Mouse (Mus musculus): Measurements from ENCODE around the gene Gas6. TPM values are rescaled to one million over a fixed set of nuclear protein-coding genes. Genes with fewer than 3 reads are reported as not detected.

Gene Gas6
- polyA plus RNA-seq, 1 experiment from 2014 or later = 4.7 TPM

GRCm38 (mm10) chr8:13521392-13521791, 27.1 kb upstream of the Gas6 start:
- DNase-seq (no peak), ATAC-seq (ENCODE audit: low read depth) (no peak)
- Histone ChIP-seq H3K9me3 (replicated peaks) (no peaks in the 10 kb centered on the region), H3K9ac (no peak overlapping the region), H3K27ac (no peak overlapping the region), H3K4me1 (replicated peaks) (no peaks in the 10 kb centered on the region), H3K4me3 (replicated peaks) (no peak overlapping the region), H3K36me3 (no peaks in the 10 kb centered on the region), H3K27me3 (peaks cover 9% of the 10 kb centered on the region; the same call in 1 of the 2 replicates), H3K4me2 (no peak overlapping the region)
- 51% methylated on average over 7 of the region's 7 CpGs for WGBS (ENCODE audit: insufficient replicate concordance)

- H3K27ac ChIP-seq = no peak overlapping the region
- H3K9me3 ChIP-seq (replicated peaks) = no peaks in the 10 kb centered on the region
- no peaks in the 10 kb centered on the region for H3K4me1 ChIP-seq (replicated peaks)
- ATAC-seq (ENCODE audit: low read depth) (no peak), DNase-seq (no peak)
- no peak overlapping the region for H3K9ac ChIP-seq
- H3K36me3 ChIP-seq = no peaks in the 10 kb centered on the region
- H3K27me3 ChIP-seq = peaks cover 9% of the 10 kb centered on the region; the same call in 1 of the 2 replicates
- H3K4me2 ChIP-seq = no peak overlapping the region
- H3K4me3 ChIP-seq (replicated peaks) = no peak overlapping the region
- WGBS (ENCODE audit: insufficient replicate concordance) = 47% methylated on average over 6 of the region's 6 CpGs
These were observed 26.1 kb upstream of the Gas6 start for GRCm38 (mm10) chr8:13520349-13520748.

DNA sequence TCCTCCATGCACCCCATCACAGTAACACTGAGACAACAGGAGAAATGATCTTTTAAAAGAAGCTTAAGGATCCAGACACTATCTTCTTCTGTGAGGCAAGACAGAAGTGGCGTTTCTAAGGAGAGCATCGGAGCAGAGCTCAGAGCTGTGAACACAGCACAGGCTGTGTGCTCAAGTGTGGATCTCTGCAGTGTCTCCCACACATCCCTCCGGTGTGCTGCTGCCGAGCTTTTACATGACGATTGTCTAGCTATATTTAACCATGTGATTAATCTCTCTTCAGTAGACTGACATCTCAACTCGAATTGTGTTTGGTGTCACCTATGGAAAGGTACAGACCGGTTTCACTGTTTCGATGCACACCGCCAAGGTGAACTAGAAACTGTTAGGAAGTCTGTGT, 25.2 kb upstream of the Gas6 start:
- Histone ChIP-seq H3K4me1 (replicated peaks) (no peaks in the 10 kb centered on the region), H3K27me3 (peaks cover 9% of the 10 kb centered on the region; the same call in 1 of the 2 replicates), H3K9me3 (replicated peaks) (no peaks in the 10 kb centered on the region), H3K4me2 (no peak overlapping the region), H3K27ac (no peak overlapping the region), H3K36me3 (no peaks in the 10 kb centered on the region), H3K9ac (no peak overlapping the region), H3K4me3 (replicated peaks) (no peak overlapping the region)
- ATAC-seq (ENCODE audit: low read depth) (no peak), DNase-seq (no peak)
- 56% methylated on average over 9 of the region's 9 CpGs for WGBS (ENCODE audit: insufficient replicate concordance)

- H3K9ac ChIP-seq = no peak overlapping the region
- WGBS (ENCODE audit: insufficient replicate concordance) = 67% methylated on average over 6 of the region's 6 CpGs
- ATAC-seq (ENCODE audit: low read depth) (no peak), DNase-seq (no peak)
- no peak overlapping the region for H3K4me2 ChIP-seq
- H3K27me3 ChIP-seq = peaks cover 1% of the 10 kb centered on the region; the same call in 1 of the 2 replicates
- H3K4me3 ChIP-seq (replicated peaks) = no peak overlapping the region
- no peaks in the 10 kb centered on the region for H3K36me3 ChIP-seq
- H3K9me3 ChIP-seq (replicated peaks) = no peaks in the 10 kb centered on the region
- no peak overlapping the region for H3K27ac ChIP-seq
- no peaks in the 10 kb centered on the region for H3K4me1 ChIP-seq (replicated peaks)
These were observed 23.0 kb upstream of the Gas6 start for GRCm38 (mm10) chr8:13517284-13517781.

DNA sequence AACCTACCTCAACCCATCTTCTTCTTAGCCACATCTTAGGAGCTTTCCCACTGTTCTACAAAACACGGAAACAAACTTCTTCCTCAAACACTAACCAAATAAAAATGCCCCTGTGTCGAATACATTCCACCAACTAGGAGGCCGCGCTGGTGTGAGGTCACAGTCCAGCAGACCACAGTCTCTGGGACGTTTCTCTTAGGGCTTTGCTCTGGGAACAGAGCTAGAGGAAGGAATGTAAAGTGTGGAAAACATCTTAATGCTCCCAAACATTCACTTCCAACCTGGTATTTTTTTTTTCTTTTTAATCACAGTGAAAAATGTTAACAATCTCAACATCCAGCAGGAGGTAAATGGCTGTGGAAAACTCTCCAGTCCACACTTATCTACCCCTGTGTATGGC, 22.4 kb upstream of the Gas6 start:
- H3K27me3 ChIP-seq = no peaks in the 10 kb centered on the region; the same call in 1 of the 2 replicates
- H3K4me1 ChIP-seq (replicated peaks) = no peaks in the 10 kb centered on the region
- DNase-seq = no peak
- H3K36me3 ChIP-seq = no peaks in the 10 kb centered on the region
- no peak overlapping the region for H3K9ac ChIP-seq
- no peak overlapping the region for H3K4me2 ChIP-seq
- H3K4me3 ChIP-seq (replicated peaks) = no peak overlapping the region
- no peak for ATAC-seq (ENCODE audit: low read depth)
- no peak overlapping the region for H3K27ac ChIP-seq
- no peaks in the 10 kb centered on the region for H3K9me3 ChIP-seq (replicated peaks)
- 57% methylated on average over 5 of the region's 5 CpGs for whole genome bisulfite sequencing (ENCODE audit: insufficient replicate concordance)

DNA sequence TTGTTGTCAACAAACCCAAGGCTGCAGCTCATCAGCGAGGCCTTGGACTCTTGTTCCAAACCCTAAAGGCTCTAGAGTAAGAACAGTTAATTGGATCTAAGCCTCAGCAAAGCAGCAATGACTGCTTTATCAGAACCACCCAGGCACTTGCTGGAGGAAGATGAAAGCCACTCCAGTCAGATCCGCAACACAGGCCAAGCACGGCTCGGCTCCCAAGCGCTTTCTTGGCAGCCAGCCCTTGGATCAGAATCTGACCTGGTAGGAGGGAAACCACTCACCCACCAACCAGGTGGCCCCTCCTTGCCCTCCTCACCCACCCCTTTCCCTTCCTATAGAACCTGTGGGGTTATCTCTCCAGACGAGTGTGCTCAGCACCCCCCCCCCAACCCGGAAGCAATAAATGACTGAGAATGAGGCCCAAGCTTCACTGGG, 21.7 kb upstream of the Gas6 start:
- H3K27ac ChIP-seq = no peak overlapping the region
- no peak for DNase-seq
- no peaks in the 10 kb centered on the region for H3K36me3 ChIP-seq
- H3K4me3 ChIP-seq (replicated peaks) = no peak overlapping the region
- no peak overlapping the region for H3K9ac ChIP-seq
- no peaks in the 10 kb centered on the region for H3K4me1 ChIP-seq (replicated peaks)
- no peaks in the 10 kb centered on the region for H3K9me3 ChIP-seq (replicated peaks)
- 69% methylated on average over 7 of the region's 7 CpGs for WGBS (ENCODE audit: insufficient replicate concordance)
- no peaks in the 10 kb centered on the region for H3K27me3 ChIP-seq
- no peak overlapping the region for H3K4me2 ChIP-seq
- no peak for ATAC-seq (ENCODE audit: low read depth)

DNA sequence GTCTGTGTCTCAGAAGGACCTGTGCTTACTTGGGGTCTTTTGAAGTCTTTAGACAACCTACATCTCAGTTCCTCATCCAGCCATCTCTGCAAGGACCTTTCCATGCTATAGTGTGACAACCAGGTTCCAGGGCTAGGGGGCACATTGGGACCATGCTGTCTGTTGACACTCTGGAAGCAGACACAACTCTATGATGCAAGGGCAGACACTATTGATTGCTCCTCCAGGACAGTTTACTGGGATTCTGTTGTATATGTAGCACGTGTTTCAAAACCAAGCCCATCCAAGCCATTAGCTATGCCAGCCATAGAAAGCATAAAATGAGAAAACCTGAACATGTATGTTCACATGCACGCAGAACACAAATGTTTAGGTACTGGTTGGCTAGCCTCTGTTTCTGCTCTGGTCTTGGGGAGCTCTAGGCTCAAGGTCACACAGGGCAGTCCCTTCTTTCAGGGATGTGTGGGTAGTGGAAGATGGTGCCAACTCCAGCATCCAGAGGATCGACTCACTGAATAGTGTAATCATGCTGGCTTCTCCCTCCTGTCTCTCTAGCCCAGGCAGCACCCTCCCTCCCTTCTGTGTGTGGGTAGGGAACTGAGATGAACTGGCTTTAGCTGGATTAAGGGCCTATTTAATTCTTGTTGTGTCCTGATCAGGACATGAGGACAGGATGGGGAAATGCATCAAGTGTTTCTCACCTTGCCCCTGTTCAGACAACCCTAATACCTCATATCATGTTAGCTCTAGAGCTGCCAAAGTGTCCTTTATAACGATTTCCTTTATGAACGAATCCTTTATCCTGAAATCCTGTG, 19.5 kb upstream of the Gas6 start:
- H3K4me1 ChIP-seq (replicated peaks) = no peaks in the 10 kb centered on the region
- H3K9me3 ChIP-seq (replicated peaks) = no peaks in the 10 kb centered on the region
- no peak for DNase-seq
- ATAC-seq (ENCODE audit: low read depth) = no peak
- H3K4me3 ChIP-seq (replicated peaks) = no peak overlapping the region
- H3K27me3 ChIP-seq = no peaks in the 10 kb centered on the region
- 57% methylated on average over 5 of the region's 5 CpGs for WGBS (ENCODE audit: insufficient replicate concordance)
- no peaks in the 10 kb centered on the region for H3K36me3 ChIP-seq
- no peak overlapping the region for H3K9ac ChIP-seq
- no peak overlapping the region for H3K4me2 ChIP-seq
- H3K27ac ChIP-seq = no peak overlapping the region

GRCm38 (mm10) chr8:13512677-13513076, 18.4 kb upstream of the Gas6 start:
- no peak overlapping the region for H3K27ac ChIP-seq
- no peaks in the 10 kb centered on the region for H3K4me1 ChIP-seq (replicated peaks)
- H3K4me3 ChIP-seq (replicated peaks) = no peak overlapping the region
- DNase-seq (no peak), ATAC-seq (ENCODE audit: low read depth) (no peak)
- no peaks in the 10 kb centered on the region for H3K27me3 ChIP-seq
- no peak overlapping the region for H3K9ac ChIP-seq
- WGBS (ENCODE audit: insufficient replicate concordance) = 49% methylated on average over 6 of the region's 6 CpGs
- no peaks in the 10 kb centered on the region for H3K9me3 ChIP-seq (replicated peaks)
- no peak overlapping the region for H3K4me2 ChIP-seq
- H3K36me3 ChIP-seq = no peaks in the 10 kb centered on the region

- Histone ChIP-seq H3K9me3 (replicated peaks) (no peaks in the 10 kb centered on the region), H3K4me1 (replicated peaks) (no peaks in the 10 kb centered on the region), H3K4me3 (replicated peaks) (no peak overlapping the region), H3K27ac (no peak overlapping the region), H3K9ac (no peak overlapping the region), H3K27me3 (no peaks in the 10 kb centered on the region), H3K4me2 (no peak overlapping the region), H3K36me3 (no peaks in the 10 kb centered on the region)
- DNase-seq = no peak
- WGBS (ENCODE audit: insufficient replicate concordance) = 52% methylated on average over 5 of the region's 5 CpGs
- ATAC-seq (ENCODE audit: low read depth) = no peak
These were observed 17.7 kb upstream of the Gas6 start for GRCm38 (mm10) chr8:13512016-13512415.

DNA sequence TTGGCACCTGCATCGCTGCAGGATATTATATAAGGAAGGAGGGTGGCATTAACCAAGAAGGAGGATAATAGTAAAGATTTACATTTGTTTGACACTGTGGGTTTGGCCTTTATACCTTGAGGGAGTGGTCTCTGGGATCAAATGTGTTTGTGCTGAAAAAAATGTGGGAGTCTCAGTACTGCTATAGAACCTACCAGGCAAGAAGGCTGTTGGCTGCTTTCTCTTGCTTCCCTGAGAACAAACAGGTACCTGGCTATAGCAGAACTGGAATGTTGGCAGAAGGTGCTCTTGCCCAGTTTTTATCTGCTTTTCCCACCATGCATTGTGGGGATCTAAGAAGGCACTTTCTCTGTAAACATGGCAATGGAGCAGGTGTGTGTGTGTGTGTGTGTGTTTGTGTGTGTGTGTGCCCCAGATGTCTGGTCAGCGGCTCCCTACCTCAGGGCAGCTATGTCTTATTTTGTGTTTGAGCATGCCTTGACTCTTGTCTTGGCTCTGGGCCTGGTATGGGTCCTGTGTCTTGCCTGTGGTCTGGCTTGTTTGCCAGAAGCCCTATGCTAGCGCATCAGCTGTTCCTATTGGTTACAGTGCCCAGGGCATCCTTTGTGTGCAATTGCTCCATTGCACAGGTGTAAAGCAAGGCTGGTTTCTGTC, 13.1 kb upstream of the Gas6 start:
- Histone ChIP-seq H3K9ac (no peak overlapping the region), H3K27ac (no peak overlapping the region), H3K4me2 (no peak overlapping the region), H3K36me3 (no peaks in the 10 kb centered on the region), H3K4me1 (replicated peaks) (no peaks in the 10 kb centered on the region), H3K4me3 (replicated peaks) (no peak overlapping the region), H3K9me3 (replicated peaks) (no peaks in the 10 kb centered on the region), H3K27me3 (no peaks in the 10 kb centered on the region)
- WGBS (ENCODE audit: insufficient replicate concordance) = 64% methylated on average over 3 of the region's 3 CpGs
- no peak for DNase-seq
- ATAC-seq (ENCODE audit: low read depth) = no peak

DNA sequence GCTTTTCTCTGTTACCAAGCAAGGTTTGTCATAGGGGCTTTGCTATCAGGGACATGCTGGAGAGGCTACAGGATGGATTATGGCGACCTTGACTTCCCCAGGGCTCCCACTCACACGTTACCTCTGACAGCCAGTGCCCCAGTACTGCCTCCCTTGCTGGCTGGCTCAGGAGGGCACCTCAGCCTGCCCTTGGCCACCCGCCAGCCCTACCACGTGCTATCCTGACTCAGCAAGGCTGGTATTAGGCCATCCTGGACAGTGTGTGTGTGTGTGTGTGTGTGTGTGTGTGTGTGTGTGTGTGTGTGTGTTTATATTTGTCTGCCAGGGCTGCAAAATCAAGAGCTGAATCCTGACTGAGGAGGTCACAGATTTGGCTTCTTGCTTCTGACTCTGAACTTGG, 12.6 kb upstream of the Gas6 start:
- no peak overlapping the region for H3K4me2 ChIP-seq
- no peaks in the 10 kb centered on the region for H3K4me1 ChIP-seq (replicated peaks)
- ATAC-seq (ENCODE audit: low read depth) = no peak
- no peak for DNase-seq
- H3K36me3 ChIP-seq = no peaks in the 10 kb centered on the region
- H3K27ac ChIP-seq = no peak overlapping the region
- no peak overlapping the region for H3K9ac ChIP-seq
- H3K4me3 ChIP-seq (replicated peaks) = no peak overlapping the region
- no peaks in the 10 kb centered on the region for H3K27me3 ChIP-seq
- 27% methylated on average over 4 of the region's 4 CpGs for WGBS (ENCODE audit: insufficient replicate concordance)
- H3K9me3 ChIP-seq (replicated peaks) = no peaks in the 10 kb centered on the region
